Mouse (Mus musculus) neural tube, embryonic 13.5 days (tissue): ENCODE data around the gene Krtap4-6. TPM values are rescaled to one million over a fixed set of nuclear protein-coding genes. Genes with fewer than 3 reads are reported as not detected.

Source experiments
- ATAC-seq: fragments of 200-750 bp; cut with Nextera tagmentation; 2 replicates; pipeline ENCODE4 v1.8.0; 2017; ENCODE audit warnings: low read depth, mild to moderate bottlenecking, moderate TSS enrichment, moderate library complexity
- H3K27ac ChIP-seq: fragments of 300-500 bp; sonication (generic); replicated peaks from 2 replicates; pipeline ENCODE4 v1.5.1; 2015; ENCODE audit warnings: moderate library complexity, mild to moderate bottlenecking, inconsistent platforms
- H3K27me3 ChIP-seq: fragments of 300-500 bp; sonication (generic); 2 replicates; pipeline ENCODE4 v1.6.1; 2015; ENCODE audit warnings: mild to moderate bottlenecking, inconsistent platforms
- H3K36me3 ChIP-seq: fragments of 300-500 bp; sonication (generic); 2 replicates; pipeline ENCODE4 v1.6.1; 2015; ENCODE audit warnings: mild to moderate bottlenecking, inconsistent platforms
- H3K4me1 ChIP-seq: fragments of 300-500 bp; sonication (generic); replicated peaks from 2 replicates; pipeline ENCODE4 v1.6.1; 2015; ENCODE audit warnings: inconsistent platforms
- H3K4me2 ChIP-seq: fragments of 300-500 bp; sonication (generic); 2 replicates; pipeline ENCODE4 v1.6.1; 2015; ENCODE audit warnings: inconsistent platforms, mild to moderate bottlenecking, moderate library complexity
- H3K4me3 ChIP-seq: fragments of 300-500 bp; sonication (generic); 2 replicates; pipeline ENCODE4 v1.5.1; 2015; ENCODE audit warnings: mild to moderate bottlenecking, inconsistent platforms
- H3K9ac ChIP-seq: fragments of 300-500 bp; sonication (generic); 2 replicates; pipeline ENCODE4 v1.6.1; 2015; ENCODE audit warnings: moderate library complexity, mild to moderate bottlenecking, inconsistent platforms
- H3K9me3 ChIP-seq: fragments of 300-500 bp; sonication (generic); 2 replicates; pipeline ENCODE4 v1.6.1; 2016; ENCODE audit warnings: inconsistent platforms
- WGBS: fragments of 180-500 bp; shearing (Covaris S2); methylation state at CpG from one replicate; pipeline ENCODE4 v1.1.7; 2015; 5-methylcytosine and 5-hydroxymethylcytosine counted together
- polyA plus RNA-seq: library from polyadenylated mRNA; unstranded; fragments of >200 nt; fragmentation: Nextera tagmentation; extraction: Ambion mirVana; gene quantifications from 2 replicates; pipeline ENCODE4 v1.2.1, GENCODE M21; 2015

Krtap4-6 gene
- polyA plus RNA-seq, 1 experiment from 2014 or later, result not detected

DNA sequence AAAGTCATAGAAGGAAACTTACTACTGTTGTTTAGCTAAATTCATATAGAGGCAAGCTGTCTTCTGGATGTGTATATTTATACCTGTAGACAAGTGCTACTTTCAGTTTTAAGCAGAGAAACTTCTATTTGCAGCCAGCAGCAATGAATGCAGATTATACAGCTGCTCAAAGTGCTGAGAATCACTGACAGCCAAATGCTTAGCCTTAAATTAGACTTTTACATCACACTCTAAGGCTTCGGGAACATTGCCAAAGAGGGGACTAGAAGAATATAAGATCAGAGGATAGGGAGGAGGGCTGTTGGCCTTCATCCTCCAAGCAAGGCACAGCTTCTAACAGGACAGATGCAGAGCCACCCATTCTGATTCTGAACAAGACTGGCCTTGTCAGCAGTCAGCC is 28.7 kb downstream of the Krtap4-6 start:
- Histone ChIP-seq H3K4me2 (no peak overlapping the region), H3K9ac (no peak overlapping the region), H3K27me3 (no peaks in the 10 kb centered on the region), H3K9me3 (no peaks in the 10 kb centered on the region), H3K4me1 (no peaks in the 10 kb centered on the region), H3K4me3 (no peak overlapping the region), H3K36me3 (no peaks in the 10 kb centered on the region), H3K27ac (no peak overlapping the region)
- WGBS, result 77% methylated on average over 1 of the region's 1 CpGs
- ATAC-seq, result no peak

- 43% methylated on average over 8 of the region's 8 CpGs for WGBS
Measured at GRCm38 (mm10) chr11:99634653-99635134, 31.1 kb downstream of the Krtap4-6 start, which contains the start of gene Krtap4-2. Gene Krtap4-2, minus strand, starts transcription at chr11:99635084.

GRCm38 (mm10) chr11:99633293-99633692 is 32.5 kb downstream of the Krtap4-6 start:
- H3K27ac ChIP-seq, result no peak overlapping the region
- no peak for ATAC-seq
- H3K9ac ChIP-seq, result no peak overlapping the region
- WGBS, result 79% methylated on average over 2 of the region's 2 CpGs
- H3K9me3 ChIP-seq, result no peaks in the 10 kb centered on the region
- no peaks in the 10 kb centered on the region for H3K4me1 ChIP-seq
- H3K36me3 ChIP-seq, result no peaks in the 10 kb centered on the region
- no peak overlapping the region for H3K4me2 ChIP-seq
- no peaks in the 10 kb centered on the region for H3K27me3 ChIP-seq
- no peak overlapping the region for H3K4me3 ChIP-seq

More at GRCm38 (mm10) chr11:99634653-99635134, 31.1 kb downstream of the Krtap4-6 start, which contains the start of gene Krtap4-2:
- H3K4me2 ChIP-seq, result no peak within 1 kb of the TSS
- no peaks in the 10 kb centered on the region for H3K27me3 ChIP-seq
- ATAC-seq, result no peak
- H3K27ac ChIP-seq, result no peak within 1 kb of the TSS
- no peaks in the 10 kb centered on the region for H3K9me3 ChIP-seq
- H3K9ac ChIP-seq, result no peak within 1 kb of the TSS
- H3K4me3 ChIP-seq, result no peak within 1 kb of the TSS
- H3K36me3 ChIP-seq, result no peaks in the 10 kb centered on the region
- no peaks in the 10 kb centered on the region for H3K4me1 ChIP-seq

GRCm38 (mm10) chr11:99630890-99631289 is 34.9 kb downstream of the Krtap4-6 start:
- Histone ChIP-seq H3K9ac (no peak overlapping the region), H3K27me3 (no peaks in the 10 kb centered on the region), H3K4me3 (no peak overlapping the region), H3K36me3 (no peaks in the 10 kb centered on the region), H3K4me1 (no peaks in the 10 kb centered on the region), H3K9me3 (no peaks in the 10 kb centered on the region), H3K4me2 (no peak overlapping the region), H3K27ac (no peak overlapping the region)
- ATAC-seq, result no peak
- WGBS, result 82% methylated on average over 3 of the region's 3 CpGs

DNA sequence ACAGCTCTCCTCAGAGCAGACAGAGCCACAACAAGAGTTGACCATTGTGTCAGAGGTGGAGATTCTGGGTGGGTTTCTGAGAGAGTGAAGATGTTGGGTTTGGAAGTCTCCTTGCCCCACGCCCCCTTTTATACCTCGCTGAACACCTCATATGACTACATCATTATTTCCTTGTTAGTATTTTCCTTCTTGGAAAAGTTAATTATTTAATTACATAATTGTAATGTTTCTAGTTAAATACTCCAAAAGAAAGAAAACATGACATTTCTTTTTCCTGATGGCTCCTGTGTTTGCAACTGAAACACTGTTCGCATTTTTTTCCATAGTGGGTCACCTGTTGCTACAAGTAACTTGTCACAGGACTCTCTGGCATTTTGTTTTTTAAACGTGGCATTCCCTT is 37.6 kb downstream of the Krtap4-6 start, which contains the start of gene Krtap4-1:
TSS of gene Krtap4-1 (minus strand) at position 101 of the 400 bp plus-strand sequence.
- no peaks in the 10 kb centered on the region for H3K36me3 ChIP-seq
- H3K9ac ChIP-seq, result no peak within 1 kb of the TSS
- WGBS, result 86% methylated on average over 4 of the region's 4 CpGs
- no peaks in the 10 kb centered on the region for H3K27me3 ChIP-seq
- no peak within 1 kb of the TSS for H3K27ac ChIP-seq
- no peaks in the 10 kb centered on the region for H3K4me1 ChIP-seq
- no peak within 1 kb of the TSS for H3K4me2 ChIP-seq
- no peaks in the 10 kb centered on the region for H3K9me3 ChIP-seq
- H3K4me3 ChIP-seq, result no peak within 1 kb of the TSS
- ATAC-seq, result no peak

DNA sequence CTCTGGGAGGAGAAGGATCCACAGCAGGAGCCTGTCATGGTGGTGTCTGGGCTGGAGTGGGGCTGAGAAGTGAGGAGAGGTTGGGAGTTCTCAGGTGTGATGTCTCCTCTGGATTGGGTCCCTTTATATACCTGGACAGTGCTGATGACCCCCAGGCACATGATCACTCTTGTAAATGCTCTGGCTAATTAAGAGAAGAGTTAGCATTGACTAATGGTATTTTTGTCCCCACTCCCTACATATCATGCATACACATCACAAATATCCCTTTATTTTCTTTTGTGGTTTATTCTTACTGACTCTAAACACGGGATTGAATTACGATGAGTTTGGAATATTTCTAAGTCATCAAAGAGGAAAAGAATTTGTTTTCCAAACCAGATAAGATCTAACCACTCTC is 45.4 kb downstream of the Krtap4-6 start, which contains the start of gene Gm11562:
TSS of gene Gm11562 (minus strand) at position 101 of the 400 bp plus-strand sequence.
- Histone ChIP-seq H3K27ac (no peak within 1 kb of the TSS), H3K27me3 (no peaks in the 10 kb centered on the region), H3K9ac (no peak within 1 kb of the TSS), H3K4me1 (no peaks in the 10 kb centered on the region), H3K4me2 (no peak within 1 kb of the TSS), H3K4me3 (no peak within 1 kb of the TSS), H3K36me3 (no peaks in the 10 kb centered on the region), H3K9me3 (no peaks in the 10 kb centered on the region)
- WGBS, result 91% methylated on average over 2 of the region's 2 CpGs
- no peak for ATAC-seq

Other genes starting within 250 kb of the Krtap4-6 start
- gene Krt12, start 243.7 kb downstream of the Krtap4-6 start, polyA plus RNA-seq, result 0.13 TPM in 1 of 2 replicates, not detected in the other
- gene Krt20, start 227.8 kb downstream of the Krtap4-6 start, polyA plus RNA-seq, result 0.42 TPM in 1 of 2 replicates, not detected in the other
- gene Krt23, start 172.8 kb downstream of the Krtap4-6 start, polyA plus RNA-seq, result 0.19 TPM in 1 of 2 replicates, not detected in the other
- not detected in 2 replicates for gene Krt39, start 144.6 kb downstream of the Krtap4-6 start, polyA plus RNA-seq
- not detected in 2 replicates for gene Krt40, start 122.8 kb downstream of the Krtap4-6 start, polyA plus RNA-seq
- not detected in 2 replicates for gene Krtap3-3, start 115.1 kb downstream of the Krtap4-6 start, polyA plus RNA-seq
- not detected in 2 replicates for gene Krtap3-2, start 109.1 kb downstream of the Krtap4-6 start, polyA plus RNA-seq
- gene Gm11939, start 106.5 kb downstream of the Krtap4-6 start, polyA plus RNA-seq, result not detected in 2 replicates
- gene Krtap3-1, start 99.3 kb downstream of the Krtap4-6 start, polyA plus RNA-seq, result not detected in 2 replicates
- not detected in 2 replicates for gene Krtap1-5, start 84.9 kb downstream of the Krtap4-6 start, polyA plus RNA-seq
- gene Krtap1-4, start 82.3 kb downstream of the Krtap4-6 start, polyA plus RNA-seq, result not detected in 2 replicates
- gene Krtap1-3, start 74.6 kb downstream of the Krtap4-6 start, polyA plus RNA-seq, result not detected in 2 replicates
- not detected in 2 replicates for gene Krtap9-3, start 67.9 kb downstream of the Krtap4-6 start, polyA plus RNA-seq
- not detected in 2 replicates for gene Gm11938, start 62.7 kb downstream of the Krtap4-6 start, polyA plus RNA-seq
- gene Gm11937, start 55.8 kb downstream of the Krtap4-6 start, polyA plus RNA-seq, result not detected in 2 replicates
- not detected in 2 replicates for gene Krtap2-4, start 51.1 kb downstream of the Krtap4-6 start, polyA plus RNA-seq
- not detected in 2 replicates for gene Gm11562, start 45.5 kb downstream of the Krtap4-6 start, polyA plus RNA-seq
- not detected in 2 replicates for gene Krtap4-1, start 37.7 kb downstream of the Krtap4-6 start, polyA plus RNA-seq
- gene Krtap4-2, start 30.9 kb downstream of the Krtap4-6 start, polyA plus RNA-seq, result not detected in 2 replicates
- not detected in 2 replicates for gene Krtap4-7, start 21.9 kb downstream of the Krtap4-6 start, polyA plus RNA-seq
- gene Gm11555, start 15.7 kb downstream of the Krtap4-6 start, polyA plus RNA-seq, result not detected in 2 replicates
- not detected in 2 replicates for gene Gm11563, start 7.0 kb downstream of the Krtap4-6 start, polyA plus RNA-seq
- not detected in 2 replicates for gene Gm14190, start 24.8 kb upstream of the Krtap4-6 start, polyA plus RNA-seq
- gene Gm14180, start 68.3 kb upstream of the Krtap4-6 start, polyA plus RNA-seq, result not detected in 2 replicates
- gene Gm11595, start 107.0 kb upstream of the Krtap4-6 start, polyA plus RNA-seq, result not detected in 2 replicates
- gene Krtap4-8, start 114.7 kb upstream of the Krtap4-6 start, polyA plus RNA-seq, result not detected in 2 replicates
- not detected in 2 replicates for gene Krtap4-9, start 119.2 kb upstream of the Krtap4-6 start, polyA plus RNA-seq
- not detected in 2 replicates for gene Gm11596, start 127.5 kb upstream of the Krtap4-6 start, polyA plus RNA-seq
- not detected in 2 replicates for gene Gm11569, start 133.0 kb upstream of the Krtap4-6 start, polyA plus RNA-seq
- gene Gm11554, start 138.5 kb upstream of the Krtap4-6 start, polyA plus RNA-seq, result not detected in 2 replicates
- gene Krtap4-13, start 143.9 kb upstream of the Krtap4-6 start, polyA plus RNA-seq, result not detected in 2 replicates
- gene Gm11564, start 149.7 kb upstream of the Krtap4-6 start, polyA plus RNA-seq, result not detected in 2 replicates
- gene 2300003K06Rik, start 172.1 kb upstream of the Krtap4-6 start, polyA plus RNA-seq, result not detected in 2 replicates
- gene Krtap4-16, start 185.6 kb upstream of the Krtap4-6 start, polyA plus RNA-seq, result not detected in 2 replicates
- gene Gm11568, start 192.0 kb upstream of the Krtap4-6 start, polyA plus RNA-seq, result not detected in 2 replicates
- not detected in 2 replicates for gene Gm11559, start 198.5 kb upstream of the Krtap4-6 start, polyA plus RNA-seq
- gene Krtap9-1, start 207.4 kb upstream of the Krtap4-6 start, polyA plus RNA-seq, result not detected in 2 replicates
- gene Gm11567, start 213.2 kb upstream of the Krtap4-6 start, polyA plus RNA-seq, result not detected in 2 replicates
- not detected in 2 replicates for gene Krtap31-1, start 242.0 kb upstream of the Krtap4-6 start, polyA plus RNA-seq
- gene Gm11565, start 248.8 kb upstream of the Krtap4-6 start, polyA plus RNA-seq, result not detected in 2 replicates